Mouse (Mus musculus): ENCODE measurements at regions not wholly inside any gene's neighbourhood (a gene's known extent, or its start where the extent isn't known, plus 50 kb on each side); places are given as distances from the start of the nearest gene placed in this dataset.

DNA sequence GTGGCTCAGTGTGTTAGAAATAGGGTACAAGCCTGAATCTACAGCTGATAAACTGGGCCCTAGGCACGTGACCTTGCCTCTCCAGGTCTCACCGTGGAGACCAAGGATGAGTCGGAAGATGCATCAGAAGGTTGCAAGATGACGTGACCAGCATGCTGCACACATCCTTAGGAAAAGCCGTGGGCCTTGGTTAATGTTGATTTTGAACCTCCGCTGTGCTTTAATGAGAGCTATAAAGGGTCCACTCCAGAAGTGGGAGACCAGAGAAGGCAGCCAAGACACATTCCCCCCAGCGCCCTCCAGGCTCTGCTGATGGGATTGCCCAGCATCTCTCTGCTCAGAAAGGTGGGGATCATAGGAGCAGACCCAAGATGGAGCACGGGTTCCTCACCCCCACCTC is 343.6 kb upstream of the Tbx3 start:
- no peaks in the 10 kb centered on the region for H3K27me3 ChIP-seq (ENCODE audit: control insufficient read depth, insufficient read depth, low read depth, low read length)
- H3K27ac ChIP-seq (ENCODE audit: low read length), result no peak overlapping the region
- no peaks in the 10 kb centered on the region for H3K9me3 ChIP-seq (ENCODE audit: control insufficient read depth, low read length)
- H3K9ac ChIP-seq (ENCODE audit: low read length), result no peak overlapping the region
- H3K4me3 ChIP-seq (ENCODE audit: low read length), result no peak overlapping the region
- H3K36me3 ChIP-seq (ENCODE audit: control insufficient read depth, insufficient read depth, low read length), result no peaks in the 10 kb centered on the region
- no peak overlapping the region for H3K4me2 ChIP-seq (ENCODE audit: low read depth, low read length)
- WGBS, result 82% methylated on average over 8 of the region's 8 CpGs
- ATAC-seq (ENCODE audit: low read depth), result no peak
- peaks cover 3% of the 10 kb centered on the region; the same call in 1 of the 2 replicates for H3K4me1 ChIP-seq (replicated peaks; ENCODE audit: control insufficient read depth, insufficient read depth, low read length)

DNA sequence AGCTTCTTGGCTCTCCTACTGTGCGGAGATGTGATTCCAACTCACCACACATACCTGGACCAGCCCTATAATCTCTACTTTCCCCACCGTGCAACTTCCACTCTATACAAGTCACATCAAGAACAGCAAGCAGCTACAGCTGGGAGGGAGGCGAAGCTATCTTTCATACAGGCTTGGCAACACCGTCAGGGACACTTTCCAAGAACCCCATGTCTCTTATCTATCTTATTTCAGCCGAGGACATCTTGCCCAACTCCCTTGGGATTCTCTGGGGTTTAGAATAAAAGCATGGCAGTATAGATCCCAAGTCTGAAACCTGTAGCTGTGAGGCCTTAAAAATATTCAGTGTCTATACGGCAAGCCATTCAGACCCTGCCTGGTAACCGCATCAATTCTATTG is 341.5 kb upstream of the Tbx3 start:
- H3K27me3 ChIP-seq (ENCODE audit: control insufficient read depth, insufficient read depth, low read depth, low read length), result no peaks in the 10 kb centered on the region

DNA sequence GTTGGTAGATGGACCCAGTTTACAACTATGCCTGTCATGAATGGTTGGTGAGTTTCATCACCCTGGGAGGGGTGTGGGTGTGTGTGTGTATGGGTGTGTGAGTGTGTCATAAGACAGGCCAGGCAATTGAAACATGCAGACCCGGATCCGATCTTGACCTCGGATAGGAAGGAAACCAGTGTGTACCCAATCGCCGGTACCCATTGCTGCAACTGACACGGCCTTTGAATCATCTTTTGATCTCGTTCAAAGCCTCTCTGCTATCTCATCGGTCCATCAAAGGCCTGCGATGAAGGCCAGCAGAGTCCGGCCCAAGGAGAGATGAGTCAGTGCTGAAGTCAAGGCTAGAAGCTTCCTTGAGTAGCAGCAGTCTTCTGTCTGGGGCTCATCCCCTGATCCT is 341.1 kb upstream of the Tbx3 start:
- H3K27me3 ChIP-seq (ENCODE audit: control insufficient read depth, insufficient read depth, low read depth, low read length), result no peaks in the 10 kb centered on the region
- no peak for ATAC-seq (ENCODE audit: low read depth)
- no peak overlapping the region for H3K4me2 ChIP-seq (ENCODE audit: low read depth, low read length)
- no peaks in the 10 kb centered on the region for H3K9me3 ChIP-seq (ENCODE audit: control insufficient read depth, low read length)
- no peaks in the 10 kb centered on the region for H3K36me3 ChIP-seq (ENCODE audit: control insufficient read depth, insufficient read depth, low read length)
- H3K9ac ChIP-seq (ENCODE audit: low read length), result no peak overlapping the region
- no peak overlapping the region for H3K27ac ChIP-seq (ENCODE audit: low read length)
- H3K4me3 ChIP-seq (ENCODE audit: low read length), result no peak overlapping the region
- 80% methylated on average over 10 of the region's 10 CpGs for WGBS
- H3K4me1 ChIP-seq (replicated peaks; ENCODE audit: control insufficient read depth, insufficient read depth, low read length), result peaks cover 3% of the 10 kb centered on the region; the same call in 1 of the 2 replicates

More for the DNA sequence above, 341.5 kb upstream of the Tbx3 start:
- no peak for ATAC-seq (ENCODE audit: low read depth)
- Histone ChIP-seq H3K9me3 (ENCODE audit: control insufficient read depth, low read length) (no peaks in the 10 kb centered on the region), H3K4me3 (ENCODE audit: low read length) (no peak overlapping the region), H3K27ac (ENCODE audit: low read length) (no peak overlapping the region), H3K4me2 (ENCODE audit: low read depth, low read length) (no peak overlapping the region), H3K9ac (ENCODE audit: low read length) (no peak overlapping the region), H3K36me3 (ENCODE audit: control insufficient read depth, insufficient read depth, low read length) (no peaks in the 10 kb centered on the region), H3K4me1 (replicated peaks; ENCODE audit: control insufficient read depth, insufficient read depth, low read length) (peaks cover 3% of the 10 kb centered on the region; the same call in 1 of the 2 replicates)
- WGBS, result 68% methylated on average over 7 of the region's 7 CpGs

DNA sequence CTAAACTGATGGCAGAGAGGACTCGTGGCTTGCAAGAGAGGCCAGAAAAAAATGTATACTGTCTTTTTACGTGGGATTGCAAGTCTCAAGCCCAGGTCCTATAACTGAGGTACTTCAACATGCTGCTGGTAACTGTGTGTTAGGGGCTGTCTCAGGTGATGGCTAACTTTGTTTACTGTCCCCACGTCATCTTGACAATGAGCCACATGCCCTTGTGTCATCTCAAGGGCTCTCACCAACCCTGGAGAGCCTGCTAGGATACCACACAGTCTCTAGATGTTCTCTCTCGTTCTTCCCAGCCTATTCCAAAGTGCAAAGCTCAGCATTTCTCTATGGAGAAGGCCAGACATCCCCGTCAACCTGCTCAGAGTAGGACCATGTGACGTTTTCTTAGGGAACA is 340.6 kb upstream of the Tbx3 start:
- Histone ChIP-seq H3K4me1 (replicated peaks; ENCODE audit: control insufficient read depth, insufficient read depth, low read length) (peaks cover 3% of the 10 kb centered on the region; the same call in 1 of the 2 replicates), H3K4me3 (ENCODE audit: low read length) (no peak overlapping the region), H3K4me2 (ENCODE audit: low read depth, low read length) (no peak overlapping the region), H3K9me3 (ENCODE audit: control insufficient read depth, low read length) (no peaks in the 10 kb centered on the region), H3K27me3 (ENCODE audit: control insufficient read depth, insufficient read depth, low read depth, low read length) (no peaks in the 10 kb centered on the region), H3K36me3 (ENCODE audit: control insufficient read depth, insufficient read depth, low read length) (no peaks in the 10 kb centered on the region), H3K27ac (ENCODE audit: low read length) (no peak overlapping the region), H3K9ac (ENCODE audit: low read length) (no peak overlapping the region)
- 68% methylated on average over 6 of the region's 6 CpGs for WGBS
- ATAC-seq (ENCODE audit: low read depth), result no peak

DNA sequence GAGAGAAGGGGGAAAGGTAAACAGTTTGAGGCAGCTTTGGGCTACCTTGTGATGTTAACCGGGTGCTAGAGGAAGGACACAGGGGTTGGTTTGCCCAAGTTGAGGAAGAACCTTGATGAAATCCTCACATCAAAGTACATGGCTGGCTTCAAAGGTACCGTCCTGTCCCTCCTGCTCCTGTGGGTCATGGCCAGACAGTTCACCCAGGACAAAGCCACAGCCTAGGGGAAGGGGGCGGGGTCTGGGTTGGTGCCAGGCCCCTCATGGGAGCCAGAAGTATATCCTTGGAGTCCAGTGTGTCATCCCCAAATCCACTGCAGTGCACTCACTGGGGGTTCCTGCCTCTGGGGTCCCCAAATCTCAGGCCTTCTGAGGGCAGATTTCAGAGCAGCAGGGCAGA is 339.0 kb upstream of the Tbx3 start:
- Histone ChIP-seq H3K27ac (ENCODE audit: low read length) (no peak overlapping the region), H3K27me3 (ENCODE audit: control insufficient read depth, insufficient read depth, low read depth, low read length) (no peaks in the 10 kb centered on the region), H3K9me3 (ENCODE audit: control insufficient read depth, low read length) (no peaks in the 10 kb centered on the region), H3K9ac (ENCODE audit: low read length) (no peak overlapping the region), H3K36me3 (ENCODE audit: control insufficient read depth, insufficient read depth, low read length) (no peaks in the 10 kb centered on the region), H3K4me1 (replicated peaks; ENCODE audit: control insufficient read depth, insufficient read depth, low read length) (no peaks in the 10 kb centered on the region), H3K4me3 (ENCODE audit: low read length) (no peak overlapping the region), H3K4me2 (ENCODE audit: low read depth, low read length) (no peak overlapping the region)
- 46% methylated on average over 3 of the region's 3 CpGs for WGBS
- no peak for ATAC-seq (ENCODE audit: low read depth)

DNA sequence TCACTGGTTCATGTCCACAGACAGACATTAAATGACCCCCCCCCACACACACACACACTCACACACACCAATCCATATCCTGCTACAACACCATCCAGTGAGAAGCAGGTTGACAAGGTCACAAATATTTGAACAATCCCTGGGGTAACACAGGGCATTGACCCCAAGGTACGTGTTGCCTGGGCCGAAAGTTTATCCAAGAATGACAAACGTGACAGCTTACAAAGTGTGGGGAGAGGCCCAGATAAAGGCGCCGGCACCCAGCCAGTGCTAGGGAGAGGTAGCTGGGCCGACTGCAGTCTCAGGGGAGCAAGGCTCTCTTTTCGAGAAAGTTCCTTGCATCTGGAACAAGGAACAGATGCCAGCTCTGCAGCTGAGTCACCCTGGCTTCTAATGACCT is 337.8 kb upstream of the Tbx3 start:
- no peaks in the 10 kb centered on the region for H3K27me3 ChIP-seq (ENCODE audit: control insufficient read depth, insufficient read depth, low read depth, low read length)
- H3K4me1 ChIP-seq (replicated peaks; ENCODE audit: control insufficient read depth, insufficient read depth, low read length), result no peaks in the 10 kb centered on the region
- WGBS, result 12% methylated on average over 7 of the region's 7 CpGs
- ATAC-seq (ENCODE audit: low read depth), result no peak
- no peaks in the 10 kb centered on the region for H3K36me3 ChIP-seq (ENCODE audit: control insufficient read depth, insufficient read depth, low read length)
- H3K9ac ChIP-seq (ENCODE audit: low read length), result no peak overlapping the region
- H3K4me2 ChIP-seq (ENCODE audit: low read depth, low read length), result no peak overlapping the region
- no peak overlapping the region for H3K27ac ChIP-seq (ENCODE audit: low read length)
- H3K9me3 ChIP-seq (ENCODE audit: control insufficient read depth, low read length), result no peaks in the 10 kb centered on the region
- no peak overlapping the region for H3K4me3 ChIP-seq (ENCODE audit: low read length)

DNA sequence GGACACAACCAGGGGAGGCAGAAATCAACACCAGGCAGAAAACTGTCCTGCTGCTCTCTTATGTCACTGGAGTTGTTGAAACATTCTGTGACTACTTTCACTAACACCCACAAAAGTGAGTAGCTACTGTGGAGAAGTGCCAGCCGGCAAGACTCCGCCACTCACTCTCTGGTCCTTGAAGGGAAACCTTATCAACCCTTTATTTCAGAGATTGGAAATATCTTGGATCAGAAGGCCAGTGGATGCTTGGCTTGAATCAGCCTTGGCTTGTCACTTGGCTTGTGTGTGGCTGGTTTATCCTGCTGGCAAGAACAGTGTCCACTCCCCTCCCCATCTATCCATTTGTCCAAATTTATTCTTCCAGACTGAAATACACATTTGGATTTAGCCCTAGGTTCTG is 335.3 kb upstream of the Tbx3 start:
- Histone ChIP-seq H3K9ac (ENCODE audit: low read length) (no peak overlapping the region), H3K9me3 (ENCODE audit: control insufficient read depth, low read length) (no peaks in the 10 kb centered on the region), H3K27ac (ENCODE audit: low read length) (no peak overlapping the region), H3K4me3 (ENCODE audit: low read length) (no peak overlapping the region), H3K4me2 (ENCODE audit: low read depth, low read length) (no peak overlapping the region), H3K27me3 (ENCODE audit: control insufficient read depth, insufficient read depth, low read depth, low read length) (no peaks in the 10 kb centered on the region), H3K36me3 (ENCODE audit: control insufficient read depth, insufficient read depth, low read length) (no peaks in the 10 kb centered on the region), H3K4me1 (replicated peaks; ENCODE audit: control insufficient read depth, insufficient read depth, low read length) (no peaks in the 10 kb centered on the region)
- ATAC-seq (ENCODE audit: low read depth), result no peak
- 75% methylated on average over 2 of the region's 2 CpGs for WGBS

DNA sequence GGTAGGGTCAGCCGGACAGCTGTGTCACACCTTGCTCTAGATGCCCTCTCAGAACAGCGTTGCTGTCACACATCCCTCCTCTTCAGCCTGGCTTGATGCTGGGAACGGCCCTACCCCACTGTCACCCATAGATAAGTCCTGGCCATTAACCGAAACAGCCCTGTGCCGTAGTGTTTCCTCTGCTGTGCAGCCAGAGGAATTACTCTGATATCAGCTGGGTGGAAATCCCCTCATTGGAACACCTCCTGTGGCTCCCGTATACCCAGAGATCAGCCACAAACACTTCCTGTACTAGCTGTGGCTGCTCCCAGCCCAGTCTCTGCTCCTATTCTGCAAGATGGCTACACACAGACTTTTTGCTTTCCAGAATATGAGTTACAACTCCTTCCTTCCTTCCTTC is 334.5 kb upstream of the Tbx3 start:
- no peaks in the 10 kb centered on the region for H3K27me3 ChIP-seq (ENCODE audit: control insufficient read depth, insufficient read depth, low read depth, low read length)
- WGBS, result 48% methylated on average over 6 of the region's 6 CpGs
- no peak overlapping the region for H3K4me2 ChIP-seq (ENCODE audit: low read depth, low read length)
- no peak overlapping the region for H3K9ac ChIP-seq (ENCODE audit: low read length)
- no peak overlapping the region for H3K27ac ChIP-seq (ENCODE audit: low read length)
- H3K9me3 ChIP-seq (ENCODE audit: control insufficient read depth, low read length), result no peaks in the 10 kb centered on the region
- H3K4me1 ChIP-seq (replicated peaks; ENCODE audit: control insufficient read depth, insufficient read depth, low read length), result no peaks in the 10 kb centered on the region
- no peaks in the 10 kb centered on the region for H3K36me3 ChIP-seq (ENCODE audit: control insufficient read depth, insufficient read depth, low read length)
- H3K4me3 ChIP-seq (ENCODE audit: low read length), result no peak overlapping the region
- no peak for ATAC-seq (ENCODE audit: low read depth)

DNA sequence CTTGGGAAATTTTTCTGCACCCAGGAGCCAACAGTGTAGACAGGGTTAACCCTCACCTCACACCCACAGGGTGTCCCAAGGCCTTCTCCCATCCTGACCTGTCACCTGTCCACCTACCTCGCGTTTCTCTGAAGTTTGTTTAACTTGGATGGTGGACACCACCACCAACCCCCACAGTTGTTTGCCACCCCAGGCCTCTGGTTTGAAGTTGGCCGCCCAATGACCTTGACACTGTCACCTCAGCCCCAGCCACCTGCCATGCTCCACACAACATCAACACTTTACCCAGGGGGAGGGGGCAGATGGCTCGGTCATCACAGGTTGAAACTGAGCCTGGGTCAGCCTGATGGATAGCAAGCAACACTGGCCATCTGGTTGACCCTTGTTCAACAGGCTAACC is 332.7 kb upstream of the Tbx3 start:
- H3K27ac ChIP-seq (ENCODE audit: low read length), result no peak overlapping the region
- H3K9me3 ChIP-seq (ENCODE audit: control insufficient read depth, low read length), result no peaks in the 10 kb centered on the region
- H3K9ac ChIP-seq (ENCODE audit: low read length), result no peak overlapping the region
- no peak overlapping the region for H3K4me2 ChIP-seq (ENCODE audit: low read depth, low read length)
- no peak for ATAC-seq (ENCODE audit: low read depth)
- H3K36me3 ChIP-seq (ENCODE audit: control insufficient read depth, insufficient read depth, low read length), result no peaks in the 10 kb centered on the region
- no peaks in the 10 kb centered on the region for H3K27me3 ChIP-seq (ENCODE audit: control insufficient read depth, insufficient read depth, low read depth, low read length)
- WGBS, result 64% methylated on average over 4 of the region's 4 CpGs
- H3K4me1 ChIP-seq (replicated peaks; ENCODE audit: control insufficient read depth, insufficient read depth, low read length), result no peaks in the 10 kb centered on the region
- no peak overlapping the region for H3K4me3 ChIP-seq (ENCODE audit: low read length)

DNA sequence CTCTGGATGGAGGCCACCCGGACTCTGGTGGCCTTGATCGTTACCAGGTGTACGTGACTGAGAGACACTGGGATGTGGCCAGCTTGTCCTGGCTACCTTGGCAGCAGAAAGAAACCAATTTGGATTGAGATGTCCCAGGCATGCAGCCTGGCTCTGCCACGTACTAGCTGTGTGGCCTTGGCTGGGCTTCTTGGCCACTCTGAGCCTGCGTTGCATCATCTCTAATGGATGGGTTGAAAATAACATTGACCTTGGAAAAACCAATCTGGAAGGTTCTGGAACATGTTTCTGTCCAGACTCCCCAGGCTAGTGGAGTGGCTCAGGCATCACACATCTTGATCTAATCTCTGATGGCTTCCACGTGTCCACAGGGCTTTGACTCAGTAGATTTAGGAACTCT is 331.8 kb upstream of the Tbx3 start:
- ATAC-seq (ENCODE audit: low read depth), result no peak
- H3K9ac ChIP-seq (ENCODE audit: low read length), result no peak overlapping the region
- H3K4me2 ChIP-seq (ENCODE audit: low read depth, low read length), result no peak overlapping the region
- no peaks in the 10 kb centered on the region for H3K4me1 ChIP-seq (replicated peaks; ENCODE audit: control insufficient read depth, insufficient read depth, low read length)
- H3K9me3 ChIP-seq (ENCODE audit: control insufficient read depth, low read length), result no peaks in the 10 kb centered on the region
- H3K27me3 ChIP-seq (ENCODE audit: control insufficient read depth, insufficient read depth, low read depth, low read length), result no peaks in the 10 kb centered on the region
- H3K4me3 ChIP-seq (ENCODE audit: low read length), result no peak overlapping the region
- H3K36me3 ChIP-seq (ENCODE audit: control insufficient read depth, insufficient read depth, low read length), result no peaks in the 10 kb centered on the region
- 95% methylated on average over 6 of the region's 6 CpGs for WGBS
- no peak overlapping the region for H3K27ac ChIP-seq (ENCODE audit: low read length)
